Mouse (Mus musculus) left cerebral cortex, adult 11 months (tissue): Measurements from ENCODE around the gene Psma3.

ENCODE experiments used
- DNase-seq: peaks from one replicate; pipeline ENCODE4 v3.0.0; 2022; ENCODE audit warnings: low spot score

Gene Psma3

GRCm38 (mm10) chr12:70974441-70975266 lies at the start of gene Psma3:
Psma3 (plus strand) TSS chr12:70974621.
- peak; percentile 88 for DNase-seq

- no peak for DNase-seq
Observed at GRCm38 (mm10) chr12:70929781-70930180, 44.6 kb upstream of the Psma3 start.

GRCm38 (mm10) chr12:70937150-70937549 lies 37.3 kb upstream of the Psma3 start:
- DNase-seq = no peak

GRCm38 (mm10) chr12:70937571-70938384 lies 36.6 kb upstream of the Psma3 start, which contains the start of gene Actr10:
Actr10 (plus strand) TSS chr12:70937857.
- DNase-seq = peak; percentile 86

GRCm38 (mm10) chr12:70940806-70941205 lies 33.6 kb upstream of the Psma3 start:
- DNase-seq = no peak

GRCm38 (mm10) chr12:70944181-70944580 lies 30.2 kb upstream of the Psma3 start:
- DNase-seq = no peak

GRCm38 (mm10) chr12:70946585-70947256 lies 27.7 kb upstream of the Psma3 start:
- DNase-seq = no peak

GRCm38 (mm10) chr12:70958640-70959039 lies 15.8 kb upstream of the Psma3 start:
- DNase-seq = no peak

- no peak for DNase-seq
Observed at GRCm38 (mm10) chr12:70967581-70967980, 6.8 kb upstream of the Psma3 start.

- DNase-seq = peak; percentile 60
Observed at GRCm38 (mm10) chr12:70968141-70968790, 6.2 kb upstream of the Psma3 start.

- peak; percentile 81 for DNase-seq
Observed at GRCm38 (mm10) chr12:70968791-70969307, 5.6 kb upstream of the Psma3 start.

- peak; percentile 54 for DNase-seq
Observed at GRCm38 (mm10) chr12:70969485-70970184, 4.8 kb upstream of the Psma3 start.

GRCm38 (mm10) chr12:70973831-70974230 lies 590 bp upstream of the Psma3 start:
- no peak for DNase-seq

GRCm38 (mm10) chr12:70975406-70975805 lies 985 bp downstream of the Psma3 start:
- no peak for DNase-seq

- no peak for DNase-seq
Observed at GRCm38 (mm10) chr12:70975891-70976290, 1.5 kb downstream of the Psma3 start.

- no peak for DNase-seq
Observed at GRCm38 (mm10) chr12:70978345-70978744, 3.9 kb downstream of the Psma3 start.

- no peak for DNase-seq
Observed at GRCm38 (mm10) chr12:70984855-70985550, 10.6 kb downstream of the Psma3 start.

- no peak for DNase-seq
Observed at GRCm38 (mm10) chr12:70997225-70997624, 22.8 kb downstream of the Psma3 start.

GRCm38 (mm10) chr12:70999423-70999903 lies 25.0 kb downstream of the Psma3 start:
- no peak for DNase-seq

- no peak for DNase-seq
Observed at GRCm38 (mm10) chr12:71000344-71000743, 25.9 kb downstream of the Psma3 start.
